Mouse (Mus musculus): ENCODE data around the gene Hoxa11. TPM values are rescaled to one million over a fixed set of nuclear protein-coding genes. Genes with fewer than 3 reads are reported as not detected.

Hoxa11 gene
- polyA plus RNA-seq, 1 experiment: not detected

DNA sequence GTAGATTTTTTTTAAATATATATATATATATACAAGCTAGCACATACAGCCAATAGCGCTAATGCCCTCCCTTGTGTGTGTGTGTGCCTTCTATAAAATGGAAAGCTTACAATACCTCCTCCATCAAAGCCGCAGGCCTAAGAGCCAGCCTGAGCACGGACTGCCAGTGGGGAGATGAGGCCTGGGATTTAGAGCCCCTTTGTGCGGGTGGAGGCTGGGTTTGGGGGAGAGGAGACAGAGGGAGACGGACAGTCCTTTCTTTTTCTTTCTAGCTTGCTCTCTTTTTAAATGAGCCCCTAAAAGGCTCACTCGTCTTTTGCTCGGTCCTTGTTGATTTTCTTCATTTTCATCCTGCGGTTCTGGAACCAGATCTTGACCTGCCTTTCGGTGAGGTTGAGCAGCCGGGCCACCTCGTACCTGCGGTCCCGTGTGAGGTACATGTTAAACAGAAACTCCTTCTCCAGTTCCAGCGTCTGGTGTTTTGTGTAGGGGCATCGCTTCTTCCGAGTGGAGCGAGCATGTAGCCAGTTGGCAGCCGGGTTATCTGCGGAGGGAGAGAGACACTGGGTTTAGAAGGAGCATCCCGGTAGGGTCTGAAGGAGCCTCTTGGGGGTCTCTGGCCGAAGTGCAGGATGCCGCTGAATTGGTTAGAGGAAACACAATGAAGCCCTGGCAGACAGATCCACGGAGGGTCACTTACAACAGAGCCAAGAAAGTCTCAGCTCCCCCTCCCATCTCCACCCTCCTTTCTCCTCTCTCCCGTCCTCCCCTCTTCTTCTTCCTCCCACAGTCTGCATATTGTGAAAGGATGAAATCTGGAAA lies 21.5 kb downstream of the Hoxa11 start:
- H3K4me3 ChIP-seq (ENCODE audit: extremely low read depth, insufficient read depth, insufficient read length): no peak overlapping the region
- H3K36me3 ChIP-seq (ENCODE audit: control insufficient read depth, insufficient read depth, low read length): no peaks in the 10 kb centered on the region
- H3K27me3 ChIP-seq (ENCODE audit: control insufficient read depth, insufficient read depth, low read length): peaks cover 51% of the 10 kb centered on the region
- H3K4me1 ChIP-seq (ENCODE audit: control insufficient read depth, insufficient read depth, insufficient read length): peaks cover 7% of the 10 kb centered on the region; the same call in 1 of the 2 replicates
- H3K27ac ChIP-seq (ENCODE audit: insufficient read depth, low read length): no peak overlapping the region
- WGBS: 8% methylated on average over 24 of the region's 24 CpGs
- no peak for DNase-seq (ENCODE audit: low read depth in 1 of 2, low spot score in 2 of 2)
- TF ChIP-seq POLR2A (IDR thresholded peaks at IDR 0.05; ENCODE audit: low read depth, low read length): no peak
- no peak for TF ChIP-seq CTCF (IDR thresholded peaks at IDR 0.05; ENCODE audit: extremely low read depth, insufficient read depth, insufficient read length, insufficient replicate concordance)

DNA sequence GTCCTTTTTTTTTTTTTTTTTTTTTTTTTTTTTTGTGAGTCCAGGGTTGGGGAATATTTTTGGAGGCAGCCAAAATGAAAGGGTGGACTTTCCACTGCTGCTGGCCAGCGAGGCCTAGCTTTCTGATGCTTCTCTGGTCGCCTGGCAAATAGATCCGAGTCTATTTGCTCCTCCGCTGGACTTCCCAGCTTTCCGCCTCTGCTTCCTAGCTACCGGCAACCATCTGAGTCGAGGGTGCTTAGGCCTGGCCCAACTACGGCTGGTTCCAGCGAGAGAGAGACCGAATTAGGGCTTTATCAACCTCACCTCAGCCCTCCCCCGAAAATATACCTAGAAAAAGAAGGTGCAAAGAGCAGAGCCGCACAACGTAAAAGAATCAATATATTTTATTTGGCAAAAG lies 22.9 kb downstream of the Hoxa11 start:
- Histone ChIP-seq H3K36me3 (ENCODE audit: control insufficient read depth, insufficient read depth, low read length) (no peaks in the 10 kb centered on the region), H3K27me3 (ENCODE audit: control insufficient read depth, insufficient read depth, low read length) (peaks cover 57% of the 10 kb centered on the region), H3K27ac (ENCODE audit: insufficient read depth, low read length) (no peak overlapping the region), H3K4me1 (ENCODE audit: control insufficient read depth, insufficient read depth, insufficient read length) (peaks cover 7% of the 10 kb centered on the region), H3K4me3 (ENCODE audit: extremely low read depth, insufficient read depth, insufficient read length) (no peak overlapping the region)
- TF ChIP-seq CTCF (IDR thresholded peaks at IDR 0.05; ENCODE audit: extremely low read depth, insufficient read depth, insufficient read length, insufficient replicate concordance) (no peak), POLR2A (IDR thresholded peaks at IDR 0.05; ENCODE audit: low read depth, low read length) (no peak)
- WGBS: 35% methylated on average over 13 of the region's 13 CpGs
- no peak for DNase-seq (ENCODE audit: low read depth in 1 of 2, low spot score in 2 of 2)

DNA sequence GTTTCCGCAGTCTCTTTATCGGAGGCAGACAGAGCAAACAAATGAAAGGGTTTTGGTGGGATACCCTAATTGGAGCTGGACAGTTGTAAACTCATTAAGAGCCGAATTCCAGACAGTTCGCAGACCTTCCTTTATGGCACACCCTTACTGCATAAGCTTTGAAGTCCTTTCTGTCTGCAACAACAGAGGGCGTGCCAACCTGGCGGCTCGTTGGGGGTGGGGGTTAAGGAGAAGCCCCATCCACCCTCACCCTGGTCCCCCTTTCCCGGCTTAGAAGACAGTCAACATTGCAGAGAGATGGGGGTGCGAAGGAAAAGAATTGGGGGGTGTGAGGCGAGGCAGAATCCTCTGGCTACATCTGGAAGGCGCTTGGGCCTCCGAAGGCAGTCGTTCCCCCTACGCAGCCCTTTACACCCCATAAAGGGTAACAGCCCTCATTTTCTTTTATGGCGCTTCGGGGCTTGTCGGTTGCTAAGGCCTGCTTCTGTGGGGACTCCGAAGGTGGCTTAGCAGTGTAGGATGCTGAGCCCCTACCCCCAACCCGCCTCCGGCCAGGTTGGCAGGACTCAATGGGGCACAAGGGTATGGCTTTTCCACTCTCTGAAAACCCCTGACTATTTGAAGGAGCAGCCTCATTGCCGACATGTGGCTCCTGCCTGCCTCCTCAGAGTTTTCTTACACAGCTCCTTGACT lies 23.5 kb downstream of the Hoxa11 start:
- no peak for DNase-seq (ENCODE audit: low read depth in 1 of 2, low spot score in 2 of 2)
- 14% methylated on average over 21 of the region's 21 CpGs for WGBS
- no peak for TF ChIP-seq CTCF (IDR thresholded peaks at IDR 0.05; ENCODE audit: extremely low read depth, insufficient read depth, insufficient read length, insufficient replicate concordance)
- no peak for TF ChIP-seq POLR2A (IDR thresholded peaks at IDR 0.05; ENCODE audit: low read depth, low read length)
- Histone ChIP-seq H3K27me3 (ENCODE audit: control insufficient read depth, insufficient read depth, low read length) (peaks cover 62% of the 10 kb centered on the region), H3K4me1 (ENCODE audit: control insufficient read depth, insufficient read depth, insufficient read length) (peaks cover 12% of the 10 kb centered on the region), H3K27ac (ENCODE audit: insufficient read depth, low read length) (no peak overlapping the region), H3K36me3 (ENCODE audit: control insufficient read depth, insufficient read depth, low read length) (no peaks in the 10 kb centered on the region), H3K4me3 (ENCODE audit: extremely low read depth, insufficient read depth, insufficient read length) (no peak overlapping the region)

DNA sequence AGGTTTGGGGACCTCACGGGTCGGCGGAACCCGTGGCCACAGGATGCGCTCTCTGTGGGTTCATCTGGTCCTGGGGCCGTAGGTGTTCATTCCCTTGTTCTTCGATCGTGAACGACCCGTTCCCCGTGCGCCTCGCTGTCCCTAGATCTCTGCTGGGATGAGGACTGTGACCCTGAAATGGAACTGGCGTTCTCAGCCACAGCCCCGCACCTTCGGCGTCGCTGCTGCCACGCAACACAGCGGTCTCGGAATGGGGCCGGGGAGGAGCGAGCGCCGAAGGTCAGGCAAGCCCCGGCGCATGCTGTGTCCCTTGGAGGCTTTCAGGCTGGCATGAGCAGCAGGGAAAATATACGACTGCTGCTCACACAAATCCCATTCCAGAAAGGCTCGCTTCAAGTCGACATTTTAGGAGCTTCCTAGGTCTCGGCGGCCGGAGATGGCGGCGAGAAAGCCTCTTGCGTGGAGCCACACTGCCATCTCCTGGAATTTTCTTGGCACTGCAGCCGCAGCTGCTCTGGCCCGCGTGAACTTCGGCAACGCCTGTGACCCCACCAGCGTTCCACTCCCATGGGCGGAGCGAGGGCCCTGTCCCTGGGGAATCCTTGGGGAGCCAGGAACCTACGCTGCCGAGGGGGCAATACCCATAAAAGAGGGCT lies 24.1 kb downstream of the Hoxa11 start, which contains the start of gene Hoxa7:
Gene Hoxa7 (minus strand): TSS at position 518 of the 656 bp plus-strand sequence.
- DNase-seq (ENCODE audit: low read depth in 1 of 2, low spot score in 2 of 2): peak in 1 of 2 experiments; percentile 60
- H3K27ac ChIP-seq (ENCODE audit: insufficient read depth, low read length): no peak within 1 kb of the TSS
- peaks cover 16% of the 10 kb centered on the region for H3K4me1 ChIP-seq (ENCODE audit: control insufficient read depth, insufficient read depth, insufficient read length)
- H3K36me3 ChIP-seq (ENCODE audit: control insufficient read depth, insufficient read depth, low read length): no peaks in the 10 kb centered on the region
- WGBS: 1% methylated on average over 46 of the region's 46 CpGs
- peak within 1 kb of the TSS; percentile 73 for H3K4me3 ChIP-seq (ENCODE audit: extremely low read depth, insufficient read depth, insufficient read length)
- peaks cover 60% of the 10 kb centered on the region for H3K27me3 ChIP-seq (ENCODE audit: control insufficient read depth, insufficient read depth, low read length)
- TF ChIP-seq CTCF (IDR thresholded peaks at IDR 0.05; ENCODE audit: extremely low read depth, insufficient read depth, insufficient read length, insufficient replicate concordance) (peak; percentile 94), POLR2A (IDR thresholded peaks at IDR 0.05; ENCODE audit: low read depth, low read length) (no peak)

DNA sequence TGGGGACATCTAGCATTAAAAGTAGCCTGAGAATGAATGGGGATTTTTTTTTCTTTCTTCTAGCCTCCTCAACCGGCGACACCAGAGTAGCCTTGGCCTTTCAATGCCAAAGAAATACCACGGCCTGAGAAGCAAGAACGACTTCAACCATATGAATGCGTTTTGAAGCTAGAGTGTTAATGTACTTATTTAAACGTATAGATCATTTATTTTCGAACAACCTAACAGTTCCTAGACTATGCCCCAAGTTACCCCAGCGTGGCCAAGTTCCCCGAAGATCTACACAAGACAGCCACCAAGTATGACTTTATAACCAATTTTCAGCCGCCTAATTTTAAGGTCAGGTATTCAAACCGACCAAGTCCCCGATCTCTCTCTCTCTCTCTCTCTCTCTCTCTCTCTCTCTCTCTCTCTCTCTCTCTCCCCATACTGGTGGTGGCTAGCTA lies 24.7 kb downstream of the Hoxa11 start:
- 9% methylated on average over 12 of the region's 12 CpGs for WGBS
- Histone ChIP-seq H3K4me1 (ENCODE audit: control insufficient read depth, insufficient read depth, insufficient read length) (peaks cover 15% of the 10 kb centered on the region), H3K27me3 (ENCODE audit: control insufficient read depth, insufficient read depth, low read length) (peaks cover 62% of the 10 kb centered on the region), H3K36me3 (ENCODE audit: control insufficient read depth, insufficient read depth, low read length) (no peaks in the 10 kb centered on the region), H3K4me3 (ENCODE audit: extremely low read depth, insufficient read depth, insufficient read length) (0 out of 2 replicates have a peak overlapping the region, but pooled peaks have one; percentile 73), H3K27ac (ENCODE audit: insufficient read depth, low read length) (no peak overlapping the region)
- TF ChIP-seq POLR2A (IDR thresholded peaks at IDR 0.05; ENCODE audit: low read depth, low read length): no peak
- TF ChIP-seq CTCF (IDR thresholded peaks at IDR 0.05; ENCODE audit: extremely low read depth, insufficient read depth, insufficient read length, insufficient replicate concordance): no peak
- DNase-seq (ENCODE audit: low read depth in 1 of 2, low spot score in 2 of 2): no peak

DNA sequence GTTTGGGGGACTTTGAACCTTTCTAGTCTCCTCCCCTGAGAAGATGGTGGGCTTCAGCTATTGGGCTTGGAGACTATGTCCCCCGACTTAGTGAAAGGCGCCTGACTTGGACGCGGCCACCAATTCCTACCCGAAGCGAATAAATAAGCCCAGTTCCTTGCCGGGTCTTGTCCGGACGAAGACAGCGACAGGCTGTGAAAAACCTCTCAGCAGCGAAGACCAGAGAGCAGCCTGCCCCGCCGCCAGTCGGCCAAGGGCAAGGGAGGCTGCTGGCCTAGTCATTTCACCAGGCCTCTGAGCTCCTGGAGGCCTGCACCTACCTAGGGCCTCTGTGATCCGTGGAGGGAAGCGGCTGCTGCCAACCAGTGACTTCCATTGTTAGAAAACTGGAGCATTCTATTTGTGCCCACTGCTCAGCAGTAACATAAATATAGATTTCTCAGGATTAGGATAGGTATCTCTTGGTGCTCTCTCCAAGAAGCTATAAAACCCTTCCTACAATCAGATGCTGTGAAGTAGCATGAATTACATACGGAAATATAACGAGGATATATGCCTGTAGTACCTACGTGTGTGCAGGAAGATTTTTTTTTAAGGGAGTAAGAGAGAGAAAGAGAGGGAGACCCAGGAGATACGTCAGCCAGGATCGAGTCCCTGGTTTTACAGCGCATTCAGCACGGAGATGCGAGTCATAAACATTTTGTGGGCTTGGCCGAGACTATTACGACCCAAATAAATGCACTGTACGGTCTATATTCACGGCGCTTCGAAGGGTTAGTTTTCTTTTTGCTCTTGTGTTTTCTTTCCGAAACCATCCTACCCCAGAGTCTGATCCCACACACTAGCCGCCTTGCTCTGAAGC lies 25.4 kb downstream of the Hoxa11 start:
- Histone ChIP-seq H3K36me3 (ENCODE audit: control insufficient read depth, insufficient read depth, low read length) (no peaks in the 10 kb centered on the region), H3K27ac (ENCODE audit: insufficient read depth, low read length) (no peak overlapping the region), H3K27me3 (ENCODE audit: control insufficient read depth, insufficient read depth, low read length) (peaks cover 58% of the 10 kb centered on the region), H3K4me3 (ENCODE audit: extremely low read depth, insufficient read depth, insufficient read length) (no peak overlapping the region), H3K4me1 (ENCODE audit: control insufficient read depth, insufficient read depth, insufficient read length) (peaks cover 12% of the 10 kb centered on the region)
- WGBS: 29% methylated on average over 32 of the region's 32 CpGs
- DNase-seq (ENCODE audit: low read depth in 1 of 2, low spot score in 2 of 2): no peak
- TF ChIP-seq POLR2A (IDR thresholded peaks at IDR 0.05; ENCODE audit: low read depth, low read length): no peak
- TF ChIP-seq CTCF (IDR thresholded peaks at IDR 0.05; ENCODE audit: extremely low read depth, insufficient read depth, insufficient read length, insufficient replicate concordance): no peak
